Mouse (Mus musculus): Measurements from ENCODE around the gene Itga1.
A peak's percentile ranks its signal among the peaks of the same experiment; 100 is the strongest.

Itga1 gene

GRCm38 (mm10) chr13:115098227-115098626 is 3.5 kb downstream of the Itga1 start:
- DNase-seq (ENCODE audit: low spot score): no peak

GRCm38 (mm10) chr13:115096965-115097364 is 4.8 kb downstream of the Itga1 start:
- no peak for DNase-seq (ENCODE audit: low spot score)

GRCm38 (mm10) chr13:115096216-115096615 is 5.5 kb downstream of the Itga1 start:
- no peak for DNase-seq (ENCODE audit: low spot score)

GRCm38 (mm10) chr13:115095392-115095791 is 6.4 kb downstream of the Itga1 start:
- DNase-seq (ENCODE audit: low spot score): no peak

- DNase-seq (ENCODE audit: low spot score): peak; percentile 38
These were observed 10.3 kb downstream of the Itga1 start for GRCm38 (mm10) chr13:115091511-115091910.

GRCm38 (mm10) chr13:115090977-115091445 is 10.8 kb downstream of the Itga1 start:
- DNase-seq (ENCODE audit: low spot score): peak; percentile 27

GRCm38 (mm10) chr13:115090069-115090976 is 11.4 kb downstream of the Itga1 start, which contains the start of gene Pelo:
Pelo (minus strand) TSS chr13:115090186.
- DNase-seq (ENCODE audit: low spot score): peak; percentile 93

GRCm38 (mm10) chr13:115089395-115090025 is 12.3 kb downstream of the Itga1 start:
- DNase-seq (ENCODE audit: low spot score): peak; percentile 45

GRCm38 (mm10) chr13:115089020-115089394 is 12.8 kb downstream of the Itga1 start:
- no peak for DNase-seq (ENCODE audit: low spot score)

GRCm38 (mm10) chr13:115085974-115086373 is 15.8 kb downstream of the Itga1 start:
- DNase-seq (ENCODE audit: low spot score): no peak

- DNase-seq (ENCODE audit: low spot score): no peak
These were observed 19.4 kb downstream of the Itga1 start for GRCm38 (mm10) chr13:115082339-115082738.

GRCm38 (mm10) chr13:115079996-115080585 is 21.7 kb downstream of the Itga1 start:
- DNase-seq (ENCODE audit: low spot score): no peak

- no peak for DNase-seq (ENCODE audit: low spot score)
These were observed 22.6 kb downstream of the Itga1 start for GRCm38 (mm10) chr13:115078997-115079685.

- peak; percentile 21 for DNase-seq (ENCODE audit: low spot score)
These were observed 24.2 kb downstream of the Itga1 start for GRCm38 (mm10) chr13:115077346-115078134.

GRCm38 (mm10) chr13:115072386-115072785 is 29.4 kb downstream of the Itga1 start:
- no peak for DNase-seq (ENCODE audit: low spot score)

GRCm38 (mm10) chr13:115071431-115071830 is 30.3 kb downstream of the Itga1 start:
- DNase-seq (ENCODE audit: low spot score): no peak

GRCm38 (mm10) chr13:115067968-115068330 is 33.8 kb downstream of the Itga1 start:
- no peak for DNase-seq (ENCODE audit: low spot score)

- DNase-seq (ENCODE audit: low spot score): no peak
These were observed 34.3 kb downstream of the Itga1 start for GRCm38 (mm10) chr13:115067324-115067967.

GRCm38 (mm10) chr13:115057555-115057954 is 44.2 kb downstream of the Itga1 start:
- no peak for DNase-seq (ENCODE audit: low spot score)

- DNase-seq (ENCODE audit: low spot score): peak; percentile 21
These were observed 47.0 kb downstream of the Itga1 start for GRCm38 (mm10) chr13:115054783-115055182.

GRCm38 (mm10) chr13:115052568-115052967 is 49.2 kb downstream of the Itga1 start:
- DNase-seq (ENCODE audit: low spot score): no peak
